Mouse (Mus musculus) forebrain, embryonic 13.5 days (tissue): ENCODE measurements at regions not wholly inside any gene's neighbourhood (a gene's known extent, or its start where the extent isn't known, plus 50 kb on each side); places are given as distances from the start of the nearest gene placed in this dataset.

ENCODE experiments used
- ATAC-seq: fragments of 200-750 bp; cut with Nextera tagmentation; 2 replicates; pipeline ENCODE4 v1.8.0; 2017
- H3K27ac ChIP-seq: fragments of 300-500 bp; sonication (generic); 2 replicates; pipeline ENCODE4 v1.5.1; 2015; ENCODE audit warnings: inconsistent platforms, mild to moderate bottlenecking, moderate library complexity
- H3K27me3 ChIP-seq: fragments of 300-500 bp; sonication (generic); 2 replicates; pipeline ENCODE4 v1.6.1; 2015; ENCODE audit warnings: mild to moderate bottlenecking, inconsistent platforms
- H3K36me3 ChIP-seq: fragments of 300-500 bp; sonication (generic); 2 replicates; pipeline ENCODE4 v1.6.1; 2015; ENCODE audit warnings: mild to moderate bottlenecking, inconsistent platforms; ENCODE audit not compliant: poor library complexity, severe bottlenecking
- H3K4me1 ChIP-seq: fragments of 300-500 bp; sonication (generic); 2 replicates; pipeline ENCODE4 v1.6.1; 2015; ENCODE audit warnings: inconsistent platforms
- H3K4me2 ChIP-seq: fragments of 300-500 bp; sonication (generic); 2 replicates; pipeline ENCODE4 v1.6.1; 2015; ENCODE audit warnings: inconsistent platforms, mild to moderate bottlenecking, moderate library complexity
- H3K4me3 ChIP-seq: fragments of 300-500 bp; sonication (generic); 2 replicates; pipeline ENCODE4 v1.5.1; 2015; ENCODE audit warnings: mild to moderate bottlenecking, inconsistent platforms
- H3K9ac ChIP-seq: fragments of 300-500 bp; sonication (generic); 2 replicates; pipeline ENCODE4 v1.6.1; 2015; ENCODE audit warnings: mild to moderate bottlenecking, inconsistent platforms
- H3K9me3 ChIP-seq: fragments of 300-500 bp; sonication (generic); replicated peaks from 2 replicates; pipeline ENCODE4 v1.6.1; 2016; ENCODE audit warnings: inconsistent platforms
- WGBS: fragments of 180-500 bp; shearing (Covaris S2); methylation state at CpG from one replicate; pipeline ENCODE4 v1.1.7; 2015; 5-methylcytosine and 5-hydroxymethylcytosine counted together

DNA sequence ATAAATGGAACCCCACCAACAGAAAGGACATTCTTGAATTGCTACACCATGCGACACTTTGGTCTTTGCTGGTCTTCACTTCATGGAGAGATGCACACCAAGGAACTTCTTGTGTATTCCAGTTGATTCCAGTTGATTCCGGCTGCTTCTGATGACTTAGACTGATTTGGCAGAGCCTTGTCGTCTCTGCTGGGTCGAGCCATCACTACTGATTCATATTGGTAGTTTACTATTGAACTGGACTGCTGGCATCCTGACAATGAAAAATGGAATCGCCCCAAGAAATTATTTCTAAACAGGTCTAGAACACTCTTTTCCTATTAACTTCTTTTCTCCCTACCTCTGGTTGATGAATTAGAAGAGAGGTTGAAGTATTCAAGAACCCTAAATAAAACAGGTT, 277.7 kb downstream of the Tbc1d1 start:
- Histone ChIP-seq H3K9me3 (no peaks in the 10 kb centered on the region), H3K4me3 (no peak overlapping the region), H3K4me2 (no peak overlapping the region), H3K36me3 (no peaks in the 10 kb centered on the region), H3K4me1 (no peaks in the 10 kb centered on the region), H3K9ac (no peak overlapping the region), H3K27ac (no peak overlapping the region), H3K27me3 (no peaks in the 10 kb centered on the region)
- WGBS, result 94% methylated on average over 5 of the region's 5 CpGs
- ATAC-seq, result no peak

- Histone ChIP-seq H3K9ac (no peak overlapping the region), H3K4me1 (no peaks in the 10 kb centered on the region), H3K27me3 (no peaks in the 10 kb centered on the region), H3K4me2 (no peak overlapping the region), H3K36me3 (no peaks in the 10 kb centered on the region), H3K27ac (no peak overlapping the region), H3K9me3 (no peaks in the 10 kb centered on the region), H3K4me3 (no peak overlapping the region)
- no peak for ATAC-seq
- WGBS, result 71% methylated on average over 3 of the region's 3 CpGs
Measured at GRCm38 (mm10) chr5:64435491-64435890, 279.4 kb downstream of the Tbc1d1 start.

- ATAC-seq, result no peak
- H3K36me3 ChIP-seq, result no peaks in the 10 kb centered on the region
- H3K4me1 ChIP-seq, result no peaks in the 10 kb centered on the region
- no peaks in the 10 kb centered on the region for H3K9me3 ChIP-seq
- H3K9ac ChIP-seq, result no peak overlapping the region
- no peaks in the 10 kb centered on the region for H3K27me3 ChIP-seq
- H3K4me2 ChIP-seq, result no peak overlapping the region
- no peak overlapping the region for H3K4me3 ChIP-seq
- no peak overlapping the region for H3K27ac ChIP-seq
- 89% methylated on average over 2 of the region's 2 CpGs for WGBS
Measured at GRCm38 (mm10) chr5:64435958-64436357, 279.9 kb downstream of the Tbc1d1 start.

DNA sequence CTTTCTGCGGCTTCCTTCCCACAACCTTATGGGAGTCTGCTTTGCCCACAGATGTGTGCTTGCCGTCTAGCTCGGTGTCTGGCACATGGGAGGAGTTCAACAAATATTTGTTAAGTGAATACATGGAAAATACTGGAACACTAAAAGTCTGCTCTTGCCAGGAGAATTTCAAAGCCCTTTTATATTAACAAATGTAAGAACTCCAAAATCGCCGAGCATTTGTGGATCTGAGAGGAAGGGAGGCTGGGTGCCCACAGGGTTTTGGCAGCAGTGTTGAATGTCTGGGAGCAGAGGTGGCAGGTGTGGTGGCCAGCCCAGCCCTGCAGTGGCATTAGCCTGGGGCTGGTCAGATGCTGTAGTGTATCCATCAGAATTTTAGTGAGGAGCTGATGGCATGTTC, 281.6 kb downstream of the Tbc1d1 start:
- H3K4me1 ChIP-seq, result no peaks in the 10 kb centered on the region
- no peaks in the 10 kb centered on the region for H3K9me3 ChIP-seq
- ATAC-seq, result no peak
- H3K4me2 ChIP-seq, result no peak overlapping the region
- no peaks in the 10 kb centered on the region for H3K27me3 ChIP-seq
- no peak overlapping the region for H3K9ac ChIP-seq
- H3K36me3 ChIP-seq, result no peaks in the 10 kb centered on the region
- H3K4me3 ChIP-seq, result no peak overlapping the region
- no peak overlapping the region for H3K27ac ChIP-seq
- WGBS, result 90% methylated on average over 5 of the region's 5 CpGs

GRCm38 (mm10) chr5:64438446-64439134, 282.5 kb downstream of the Tbc1d1 start:
- Histone ChIP-seq H3K9me3 (no peaks in the 10 kb centered on the region), H3K27me3 (no peaks in the 10 kb centered on the region), H3K4me1 (no peaks in the 10 kb centered on the region), H3K4me2 (no peak overlapping the region), H3K4me3 (no peak overlapping the region), H3K36me3 (no peaks in the 10 kb centered on the region), H3K27ac (no peak overlapping the region), H3K9ac (no peak overlapping the region)
- no peak for ATAC-seq
- 77% methylated on average over 13 of the region's 13 CpGs for WGBS

DNA sequence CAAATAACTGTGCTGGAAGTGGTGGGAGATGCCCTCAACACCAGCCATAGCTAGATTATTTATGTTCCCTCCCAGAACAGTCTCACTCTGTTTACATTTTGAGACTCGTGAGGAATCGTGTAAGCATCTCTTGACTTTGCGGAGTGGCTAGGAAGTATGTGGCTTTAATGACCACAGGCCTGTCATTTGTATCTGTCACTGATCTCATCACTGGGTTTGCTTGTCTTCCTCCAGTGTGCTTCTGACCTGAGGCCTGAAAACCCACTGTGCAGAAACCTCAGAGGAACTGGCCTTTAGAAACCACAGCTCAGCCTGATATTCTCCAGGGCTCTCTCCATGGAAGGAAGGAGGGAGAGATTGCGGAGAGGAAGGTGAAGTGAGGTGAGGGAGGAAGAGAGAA, 291.7 kb downstream of the Tbc1d1 start:
- Histone ChIP-seq H3K27me3 (no peaks in the 10 kb centered on the region), H3K9me3 (no peaks in the 10 kb centered on the region), H3K36me3 (no peaks in the 10 kb centered on the region), H3K9ac (no peak overlapping the region), H3K27ac (no peak overlapping the region), H3K4me1 (no peaks in the 10 kb centered on the region), H3K4me2 (no peak overlapping the region), H3K4me3 (no peak overlapping the region)
- no peak for ATAC-seq
- WGBS, result 88% methylated on average over 4 of the region's 4 CpGs

DNA sequence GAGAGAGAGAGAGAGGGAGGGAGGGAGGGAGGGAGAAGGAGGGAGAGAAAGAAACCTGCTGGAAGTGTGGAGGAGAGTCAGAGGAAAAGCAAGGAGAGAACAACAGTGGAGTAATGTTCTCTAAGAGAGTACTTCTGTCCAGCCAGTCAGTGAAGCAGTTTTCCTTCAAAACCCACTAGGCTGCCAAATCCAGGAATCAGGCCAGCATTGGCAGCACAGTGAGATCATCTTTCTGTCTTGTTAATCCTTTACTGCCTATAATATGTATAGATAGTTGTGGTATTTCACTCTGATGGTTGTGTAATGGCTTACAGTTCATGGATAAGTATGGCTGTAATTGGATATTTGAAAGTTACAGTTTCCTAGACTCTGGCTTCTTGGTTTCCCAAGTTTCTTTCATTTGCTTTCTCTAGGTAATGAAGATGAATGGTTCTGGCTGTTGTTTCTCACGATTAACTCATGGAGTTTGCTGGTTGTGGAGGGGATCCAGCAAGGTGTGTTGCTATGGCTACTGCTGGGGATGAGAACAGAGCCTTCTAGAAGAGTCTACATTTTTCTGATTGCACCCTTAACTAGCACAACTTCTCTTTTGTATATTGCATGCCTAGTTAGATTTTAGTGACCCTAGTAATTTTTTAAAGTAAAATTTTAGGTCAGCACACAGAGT, 296.7 kb downstream of the Tbc1d1 start:
- Histone ChIP-seq H3K27me3 (no peaks in the 10 kb centered on the region), H3K4me1 (0 out of 2 replicates have a peak, but pooled peaks cover 7% of the 10 kb centered on the region), H3K36me3 (no peaks in the 10 kb centered on the region), H3K4me3 (no peak overlapping the region), H3K4me2 (no peak overlapping the region), H3K27ac (no peak overlapping the region), H3K9ac (no peak overlapping the region), H3K9me3 (no peaks in the 10 kb centered on the region)
- no peak for ATAC-seq
- WGBS, result 33% methylated on average over 1 of the region's 1 CpGs

- no peaks in the 10 kb centered on the region for H3K4me1 ChIP-seq
- H3K36me3 ChIP-seq, result no peaks in the 10 kb centered on the region
- 59% methylated on average over 5 of the region's 5 CpGs for WGBS
- no peak overlapping the region for H3K4me3 ChIP-seq
- no peak overlapping the region for H3K27ac ChIP-seq
- H3K4me2 ChIP-seq, result no peak overlapping the region
- H3K9me3 ChIP-seq, result no peaks in the 10 kb centered on the region
- H3K27me3 ChIP-seq, result no peaks in the 10 kb centered on the region
- no peak overlapping the region for H3K9ac ChIP-seq
- ATAC-seq, result no peak
Measured at GRCm38 (mm10) chr5:64459807-64460206, 303.7 kb downstream of the Tbc1d1 start.

GRCm38 (mm10) chr5:64460891-64461290, 304.8 kb downstream of the Tbc1d1 start:
- WGBS, result 50% methylated on average over 1 of the region's 1 CpGs
- Histone ChIP-seq H3K9me3 (no peaks in the 10 kb centered on the region), H3K4me1 (no peaks in the 10 kb centered on the region)

DNA sequence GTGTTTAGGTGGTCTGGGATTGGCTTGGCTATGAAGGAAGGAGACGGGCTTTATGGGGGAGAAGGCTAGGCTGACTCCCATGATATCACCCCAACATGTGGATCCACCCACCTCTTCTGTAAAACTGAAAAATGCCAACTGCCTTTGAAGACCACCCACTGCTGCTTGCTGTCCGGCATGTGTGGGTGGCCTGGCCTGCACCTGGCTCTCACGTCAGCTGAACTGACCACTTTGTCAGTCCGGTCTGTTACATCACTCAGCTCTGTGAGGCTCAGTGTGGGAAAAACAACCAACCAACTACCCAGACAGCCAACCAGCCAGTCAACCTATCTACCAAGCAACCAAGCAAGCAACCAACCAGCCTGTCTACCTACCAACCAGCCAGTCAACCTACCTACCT, 305.5 kb downstream of the Tbc1d1 start:
- Histone ChIP-seq H3K27me3 (no peaks in the 10 kb centered on the region), H3K4me2 (no peak overlapping the region), H3K9ac (no peak overlapping the region), H3K4me1 (no peaks in the 10 kb centered on the region), H3K9me3 (no peaks in the 10 kb centered on the region), H3K36me3 (no peaks in the 10 kb centered on the region), H3K4me3 (no peak overlapping the region), H3K27ac (no peak overlapping the region)
- no peak for ATAC-seq
- 88% methylated on average over 4 of the region's 4 CpGs for WGBS

More at GRCm38 (mm10) chr5:64460891-64461290, 304.8 kb downstream of the Tbc1d1 start:
- no peak for ATAC-seq
- Histone ChIP-seq H3K4me2 (no peak overlapping the region), H3K36me3 (no peaks in the 10 kb centered on the region), H3K27ac (no peak overlapping the region), H3K27me3 (no peaks in the 10 kb centered on the region), H3K9ac (no peak overlapping the region), H3K4me3 (no peak overlapping the region)

- ATAC-seq, result no peak
Measured at GRCm38 (mm10) chr5:64462411-64462810, 306.3 kb downstream of the Tbc1d1 start.

GRCm38 (mm10) chr5:64463570-64463969, 307.5 kb downstream of the Tbc1d1 start:
- no peak for ATAC-seq
- WGBS, result 75% methylated on average over 5 of the region's 5 CpGs
- no peaks in the 10 kb centered on the region for H3K4me1 ChIP-seq
- no peaks in the 10 kb centered on the region for H3K9me3 ChIP-seq
- no peaks in the 10 kb centered on the region for H3K36me3 ChIP-seq
- H3K9ac ChIP-seq, result no peak overlapping the region
- no peak overlapping the region for H3K27ac ChIP-seq
- H3K4me3 ChIP-seq, result no peak overlapping the region
- H3K4me2 ChIP-seq, result no peak overlapping the region
- no peaks in the 10 kb centered on the region for H3K27me3 ChIP-seq

More at GRCm38 (mm10) chr5:64462411-64462810, 306.3 kb downstream of the Tbc1d1 start:
- no peaks in the 10 kb centered on the region for H3K4me1 ChIP-seq
- no peak overlapping the region for H3K27ac ChIP-seq
- H3K4me3 ChIP-seq, result no peak overlapping the region
- 83% methylated on average over 3 of the region's 3 CpGs for WGBS
- H3K4me2 ChIP-seq, result no peak overlapping the region
- no peak overlapping the region for H3K9ac ChIP-seq
- H3K36me3 ChIP-seq, result no peaks in the 10 kb centered on the region
- no peaks in the 10 kb centered on the region for H3K27me3 ChIP-seq
- no peaks in the 10 kb centered on the region for H3K9me3 ChIP-seq

DNA sequence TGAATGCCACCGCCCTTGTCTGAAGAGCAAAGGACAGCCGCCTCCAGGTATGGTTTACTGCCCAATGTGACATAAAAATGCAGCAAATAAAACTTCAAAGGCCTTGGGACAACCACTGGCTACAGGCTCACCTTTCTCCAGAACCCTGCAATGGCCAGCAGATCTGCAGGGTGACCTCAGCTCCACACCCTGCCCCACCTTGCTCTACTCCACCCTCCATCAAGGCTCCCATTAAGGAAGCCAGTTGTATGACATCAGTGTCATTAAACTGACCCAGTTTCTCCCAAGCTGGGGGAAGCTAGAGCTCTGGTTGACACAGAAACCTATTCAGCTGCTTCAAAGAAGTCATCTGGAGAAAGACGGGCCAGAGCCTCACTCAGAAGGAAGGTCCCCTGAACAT, 310.2 kb downstream of the Tbc1d1 start:
- Histone ChIP-seq H3K36me3 (no peaks in the 10 kb centered on the region), H3K9ac (no peak overlapping the region), H3K4me3 (no peak overlapping the region), H3K27ac (no peak overlapping the region), H3K4me1 (no peaks in the 10 kb centered on the region), H3K9me3 (no peaks in the 10 kb centered on the region), H3K4me2 (no peak overlapping the region), H3K27me3 (no peaks in the 10 kb centered on the region)
- 86% methylated on average over 3 of the region's 3 CpGs for WGBS
- ATAC-seq, result no peak
